In genomic region chr2:174342793-174343400, GRCm38 (mm10) we compare ENCODE assay signal across 10 mouse cellular contexts. TPM values are rescaled to one million over a fixed set of nuclear protein-coding genes. Genes with fewer than 3 reads are reported as not detected.
A peak's percentile ranks its signal among the peaks of the same experiment; 100 is the strongest.
DNase-seq lines count a peak whose midpoint lies in the region; ATAC-seq and TF ChIP-seq lines count a peak whose summit lies in the region.
"Had no signal": no experiment of that assay in that cellular context is flagged by ENCODE, and none has a peak within 500 bp of the region (broad histone marks: within the 10 kb centered on the region; RNA-seq: fewer than 3 reads in every experiment).

No protein-coding gene starts in this region.

- no peak for ATAC-seq in liver, embryonic 15.5 days (ENCODE audit: insufficient read depth)

- no peak overlapping the region for H3K4me2 ChIP-seq in liver, embryonic 15.5 days

- no peaks in the 10 kb centered on the region for H3K9me3 ChIP-seq in liver, embryonic 15.5 days (replicated peaks)

- TF ChIP-seq CTCF in brain, embryonic 14.5 days (IDR thresholded peaks at IDR 0.05; ENCODE audit: borderline replicate concordance, extremely low read depth, insufficient read depth, insufficient read length) = no peak
- TF ChIP-seq CTCF in embryonic fibroblast, embryonic 13.5 days (IDR thresholded peaks at IDR 0.05; ENCODE audit: borderline replicate concordance, insufficient read depth, low read length) = no peak

- peaks cover 58% of the 10 kb centered on the region for H3K36me3 ChIP-seq in liver, embryonic 15.5 days (replicated peaks)

- no peak overlapping the region for H3K9ac ChIP-seq in liver, embryonic 15.5 days

- 72% methylated on average over 8 of the region's 8 CpGs for WGBS in liver, embryonic 15.5 days (ENCODE audit: insufficient replicate concordance)

- peaks cover 14% of the 10 kb centered on the region for H3K4me1 ChIP-seq in embryonic fibroblast, embryonic 13.5 days (ENCODE audit: control insufficient read depth, insufficient read depth, low read length)
- peaks cover 55% of the 10 kb centered on the region for H3K4me1 ChIP-seq in liver, embryonic 15.5 days (replicated peaks)

- peak overlapping the region; percentile 36 for H3K27ac ChIP-seq in embryonic fibroblast, embryonic 13.5 days (ENCODE audit: insufficient read depth, low read length)
- 0 out of 2 replicates have a peak overlapping the region, but pooled peaks have one; percentile 38 for H3K27ac ChIP-seq in liver, embryonic 15.5 days (replicated peaks)

- peak; percentile 17 for DNase-seq in kidney, adult 9 months
- no peak for DNase-seq in kidney, postnatal 36 days
- DNase-seq in brain, embryonic 14.5 days (ENCODE audit: low read depth) = peak; percentile 53
- DNase-seq in thymus, postnatal 25 days = no peak
- no peak for DNase-seq in urinary bladder, postnatal 4 days (ENCODE audit: low spot score in 2 of 2)
- DNase-seq in cerebellum, postnatal 36 days = no peak
- DNase-seq: gastrocnemius, postnatal 10 days; spleen, adult 18-20 months had no signal

- no peak for TF ChIP-seq POLR2A in brain, embryonic 14.5 days (IDR thresholded peaks at IDR 0.05; ENCODE audit: borderline replicate concordance, extremely low read depth, insufficient read depth, insufficient read length, poor library complexity, severe bottlenecking)
- no peak for TF ChIP-seq POLR2A in embryonic fibroblast, embryonic 13.5 days (IDR thresholded peaks at IDR 0.05; ENCODE audit: low read depth, low read length)

- no peaks in the 10 kb centered on the region for H3K27me3 ChIP-seq in liver, embryonic 15.5 days

- H3K4me3 ChIP-seq in embryonic fibroblast, embryonic 13.5 days (ENCODE audit: insufficient read depth, low read length) = no peak overlapping the region
- no peak overlapping the region for H3K4me3 ChIP-seq in liver, embryonic 15.5 days (replicated peaks)

RNA-seq across cellular contexts. Expression of gene Gm20721, which starts 3.6 kb away (rescaled TPM):
- polyA plus RNA-seq in brain, embryonic 14.5 days (2012; rRNA removed) = 0.53 and 0.71 TPM in 2 replicates
- 4.3 and 10.6 TPM in 2 replicates for polyA plus RNA-seq in embryonic fibroblast, embryonic 13.5 days (2011; ENCODE audit: insufficient read length, low read depth, missing spikeins)
- 49.2 and 59.3 TPM in 2 replicates for polyA plus RNA-seq in liver, embryonic 15.5 days (2015; fragmentation: Nextera tagmentation; extraction: Ambion mirVana)

RNA-seq across cellular contexts. Expression of gene Gnas, which starts 58.8 kb away (rescaled TPM):
- 1,690 and 2,178 TPM in 2 replicates for polyA plus RNA-seq in brain, embryonic 14.5 days (2012; rRNA removed)
- 1,063 and 1,076 TPM in 2 replicates for polyA plus RNA-seq in embryonic fibroblast, embryonic 13.5 days (2011; ENCODE audit: insufficient read length, low read depth, missing spikeins)
- polyA plus RNA-seq in liver, embryonic 15.5 days (2015; fragmentation: Nextera tagmentation; extraction: Ambion mirVana) = 323 and 336 TPM in 2 replicates

Comparison
In these comparisons a context has a peak if more than half of its experiments do, and no peak if none do; other contexts are left out.
1. DNase-seq: peak in kidney, adult 9 months (single experiment) and brain, embryonic 14.5 days (single experiment); none in kidney, postnatal 36 days (0 of 2), thymus, postnatal 25 days (single experiment), urinary bladder, postnatal 4 days (0 of 2) and cerebellum, postnatal 36 days (0 of 2).